Mouse (Mus musculus) forebrain, embryonic 14.5 days (tissue): Measurements from ENCODE around the gene Peak1. TPM values are rescaled to one million over a fixed set of nuclear protein-coding genes. Genes with fewer than 3 reads are reported as not detected.

Experiments used
- ATAC-seq: fragments of 200-750 bp; cut with Nextera tagmentation; 2 replicates; pipeline ENCODE4 v1.8.0; 2017; ENCODE audit warnings: mild to moderate bottlenecking, moderate library complexity
- DNase-seq: peaks from one replicate; pipeline ENCODE4 v3.0.0-alpha.2; 2015; ENCODE audit warnings: low spot score
- H3K27ac ChIP-seq: fragments of 300-500 bp; sonication (generic); 2 replicates; pipeline ENCODE4 v1.5.1; 2014; ENCODE audit warnings: low read depth, mild to moderate bottlenecking, control low read depth, low read length, moderate library complexity
- H3K27me3 ChIP-seq: fragments of 300-500 bp; sonication (generic); replicated peaks from 2 replicates; pipeline ENCODE4 v1.6.1; 2014; ENCODE audit warnings: low read length, control low read depth, mixed read lengths; ENCODE audit not compliant: control insufficient read depth, insufficient read depth
- H3K36me3 ChIP-seq: fragments of 300-500 bp; sonication (generic); 2 replicates; pipeline ENCODE4 v1.6.1; 2014; ENCODE audit warnings: low read length, control low read depth; ENCODE audit not compliant: control insufficient read depth, insufficient read depth
- H3K4me1 ChIP-seq: fragments of 300-500 bp; sonication (generic); 2 replicates; pipeline ENCODE4 v1.6.1; 2014; ENCODE audit warnings: antibody characterized with exemption, low read length, control low read depth; ENCODE audit not compliant: control insufficient read depth, insufficient read depth
- H3K4me2 ChIP-seq: fragments of 300-500 bp; sonication (generic); 2 replicates; pipeline ENCODE4 v1.6.1; 2014; ENCODE audit warnings: mild to moderate bottlenecking, control low read depth, low read length
- H3K4me3 ChIP-seq: fragments of 300-500 bp; sonication (generic); 2 replicates; pipeline ENCODE4 v1.5.1; 2014; ENCODE audit warnings: low read depth, low read length, control low read depth
- H3K9ac ChIP-seq: fragments of 300-500 bp; sonication (generic); 2 replicates; pipeline ENCODE4 v1.6.1; 2014; ENCODE audit warnings: mild to moderate bottlenecking, low read length, control low read depth, moderate library complexity
- H3K9me3 ChIP-seq: fragments of 300-500 bp; sonication (generic); replicated peaks from 2 replicates; pipeline ENCODE4 v1.6.1; 2016; ENCODE audit warnings: low read length, control low read depth, mixed read lengths; ENCODE audit not compliant: control insufficient read depth
- WGBS: fragments of 180-500 bp; shearing (Covaris S2); extraction: QIAGEN DNeasy Blood & Tissue Kit; methylation state at CpG from one replicate; pipeline ENCODE4 v1.1.7; 2014; 5-methylcytosine and 5-hydroxymethylcytosine counted together
- polyA plus RNA-seq: library from polyadenylated mRNA; unstranded; fragments of >200 nt; fragmentation: Nextera tagmentation; extraction: Ambion mirVana; gene quantifications from 2 replicates; pipeline ENCODE4 v1.2.1, GENCODE M21; 2014

The Peak1 gene
- polyA plus RNA-seq, 1 experiment from 2014 or later = 2.5 TPM

GRCm38 (mm10) chr9:56309079-56309478 lies 108.8 kb downstream of the Peak1 start:
- H3K4me1 ChIP-seq = no peaks in the 10 kb centered on the region
- H3K9ac ChIP-seq = no peak overlapping the region
- no peaks in the 10 kb centered on the region for H3K9me3 ChIP-seq
- no peak overlapping the region for H3K4me3 ChIP-seq
- ATAC-seq (no peak), DNase-seq (peak; percentile 52)
- H3K27me3 ChIP-seq = no peaks in the 10 kb centered on the region
- no peak overlapping the region for H3K4me2 ChIP-seq
- no peaks in the 10 kb centered on the region for H3K36me3 ChIP-seq
- H3K27ac ChIP-seq = no peak overlapping the region
- 59% methylated on average over 2 of the region's 2 CpGs for WGBS

- 29% methylated on average over 2 of the region's 2 CpGs for WGBS
- Histone ChIP-seq H3K27me3 (no peaks in the 10 kb centered on the region), H3K27ac (no peak overlapping the region), H3K36me3 (no peaks in the 10 kb centered on the region), H3K9ac (no peak overlapping the region), H3K4me3 (no peak overlapping the region), H3K4me1 (no peaks in the 10 kb centered on the region), H3K4me2 (no peak overlapping the region), H3K9me3 (no peaks in the 10 kb centered on the region)
- DNase-seq (no peak), ATAC-seq (no peak)
These were observed 113.3 kb downstream of the Peak1 start for GRCm38 (mm10) chr9:56304526-56304925.

- no peaks in the 10 kb centered on the region for H3K4me1 ChIP-seq
- 3% methylated on average over 3 of the region's 3 CpGs for WGBS
These were observed 114.9 kb downstream of the Peak1 start for GRCm38 (mm10) chr9:56302921-56303465.

GRCm38 (mm10) chr9:56290019-56290418 lies 127.8 kb downstream of the Peak1 start:
- no peak overlapping the region for H3K27ac ChIP-seq

More at GRCm38 (mm10) chr9:56302921-56303465, 114.9 kb downstream of the Peak1 start:
- ATAC-seq = no peak
- Histone ChIP-seq H3K9me3 (no peaks in the 10 kb centered on the region), H3K9ac (no peak overlapping the region), H3K36me3 (no peaks in the 10 kb centered on the region), H3K4me3 (no peak overlapping the region), H3K27ac (no peak overlapping the region), H3K27me3 (no peaks in the 10 kb centered on the region), H3K4me2 (no peak overlapping the region)
- no peak for DNase-seq

GRCm38 (mm10) chr9:56282481-56282880 lies 135.4 kb downstream of the Peak1 start:
- no peak overlapping the region for H3K4me3 ChIP-seq
- WGBS = 78% methylated on average over 5 of the region's 5 CpGs
- no peaks in the 10 kb centered on the region for H3K36me3 ChIP-seq
- H3K27ac ChIP-seq = no peak overlapping the region
- ATAC-seq (no peak), DNase-seq (peak; percentile 33)
- no peaks in the 10 kb centered on the region for H3K9me3 ChIP-seq
- no peaks in the 10 kb centered on the region for H3K27me3 ChIP-seq
- no peak overlapping the region for H3K9ac ChIP-seq
- H3K4me2 ChIP-seq = no peak overlapping the region
- no peaks in the 10 kb centered on the region for H3K4me1 ChIP-seq

More at GRCm38 (mm10) chr9:56290019-56290418, 127.8 kb downstream of the Peak1 start:
- ATAC-seq = no peak
- Histone ChIP-seq H3K4me2 (no peak overlapping the region), H3K36me3 (no peaks in the 10 kb centered on the region), H3K9ac (no peak overlapping the region), H3K27me3 (no peaks in the 10 kb centered on the region), H3K4me3 (no peak overlapping the region), H3K9me3 (no peaks in the 10 kb centered on the region), H3K4me1 (no peaks in the 10 kb centered on the region)
- 97% methylated on average over 2 of the region's 2 CpGs for WGBS
- no peak for DNase-seq

- no peaks in the 10 kb centered on the region for H3K27me3 ChIP-seq
- no peak overlapping the region for H3K9ac ChIP-seq
- no peaks in the 10 kb centered on the region; the same call in 1 of the 2 replicates for H3K4me1 ChIP-seq
- ATAC-seq = no peak
- 91% methylated on average over 3 of the region's 3 CpGs for WGBS
- no peaks in the 10 kb centered on the region for H3K36me3 ChIP-seq
- no peak overlapping the region for H3K27ac ChIP-seq
- no peak overlapping the region for H3K4me3 ChIP-seq
- no peaks in the 10 kb centered on the region for H3K9me3 ChIP-seq
- no peak overlapping the region for H3K4me2 ChIP-seq
- DNase-seq = no peak
These were observed 144.3 kb downstream of the Peak1 start for GRCm38 (mm10) chr9:56273576-56273975.

- WGBS = 98% methylated on average over 2 of the region's 2 CpGs
- Histone ChIP-seq H3K36me3 (no peaks in the 10 kb centered on the region), H3K27ac (no peak overlapping the region; the same call in 1 of the 2 replicates), H3K9me3 (no peaks in the 10 kb centered on the region), H3K4me1 (no peaks in the 10 kb centered on the region; the same call in 1 of the 2 replicates), H3K4me3 (no peak overlapping the region), H3K4me2 (no peak overlapping the region), H3K27me3 (no peaks in the 10 kb centered on the region), H3K9ac (no peak overlapping the region)
- DNase-seq (no peak), ATAC-seq (no peak)
These were observed 145.6 kb downstream of the Peak1 start for GRCm38 (mm10) chr9:56272247-56272598.

- peak; percentile 67 for DNase-seq
- no peaks in the 10 kb centered on the region for H3K27me3 ChIP-seq
These were observed 146.3 kb downstream of the Peak1 start for GRCm38 (mm10) chr9:56271326-56272246.

GRCm38 (mm10) chr9:56269101-56269500 lies 148.8 kb downstream of the Peak1 start:
- H3K27me3 ChIP-seq = no peaks in the 10 kb centered on the region
- ATAC-seq (no peak), DNase-seq (no peak)
- H3K9me3 ChIP-seq = no peaks in the 10 kb centered on the region
- no peaks in the 10 kb centered on the region; the same call in 1 of the 2 replicates for H3K4me1 ChIP-seq
- H3K27ac ChIP-seq = no peak overlapping the region
- 88% methylated on average over 3 of the region's 3 CpGs for WGBS
- H3K4me2 ChIP-seq = no peak overlapping the region
- no peak overlapping the region for H3K9ac ChIP-seq
- H3K4me3 ChIP-seq = no peak overlapping the region
- H3K36me3 ChIP-seq = no peaks in the 10 kb centered on the region

More at GRCm38 (mm10) chr9:56271326-56272246, 146.3 kb downstream of the Peak1 start:
- ATAC-seq = peak; percentile 80
- Histone ChIP-seq H3K4me1 (no peaks in the 10 kb centered on the region; the same call in 1 of the 2 replicates), H3K27ac (peak overlapping the region; percentile 15; the same call in 1 of the 2 replicates), H3K9ac (no peak overlapping the region; the same call in 1 of the 2 replicates), H3K9me3 (no peaks in the 10 kb centered on the region), H3K36me3 (no peaks in the 10 kb centered on the region), H3K4me2 (peak overlapping the region; percentile 12; the same call in 1 of the 2 replicates), H3K4me3 (no peak overlapping the region)
- WGBS = 58% methylated on average over 21 of the region's 21 CpGs
